Mouse (Mus musculus) brain, embryonic 18.5 days (tissue): ENCODE data around the gene Tmem168.

Source experiments
- DNase-seq: peaks from one replicate; pipeline ENCODE4 v3.0.0-alpha.2; 2012; ENCODE audit warnings: low read depth, low spot score

Gene Tmem168

GRCm38 (mm10) chr6:13586154-13586553, 21.7 kb downstream of the Tmem168 start:
- no peak for DNase-seq

GRCm38 (mm10) chr6:13584788-13585187, 23.1 kb downstream of the Tmem168 start:
- DNase-seq: no peak

- DNase-seq: no peak
These were observed 25.8 kb downstream of the Tmem168 start for GRCm38 (mm10) chr6:13582075-13582474.

DNA sequence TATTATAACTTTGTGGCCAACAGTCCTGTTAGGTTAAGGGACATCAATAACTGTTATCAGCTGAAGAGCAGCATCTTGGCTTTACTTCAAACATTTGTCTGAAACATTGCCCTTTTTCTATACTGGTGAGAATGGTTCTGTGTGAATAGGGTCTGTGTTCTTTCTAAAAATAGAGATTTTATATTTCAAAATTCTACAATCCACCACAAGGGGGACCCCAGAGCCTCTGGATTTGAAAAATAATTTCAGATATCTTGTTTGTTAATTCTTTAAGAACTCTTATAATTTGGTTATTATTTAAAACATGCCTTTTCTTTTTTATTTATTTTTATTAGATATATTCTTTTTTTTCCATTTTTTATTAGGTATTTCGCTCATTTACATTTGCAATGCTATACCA, 42.2 kb downstream of the Tmem168 start:
- no peak for DNase-seq

GRCm38 (mm10) chr6:13555266-13555665, 52.6 kb downstream of the Tmem168 start:
- DNase-seq: no peak

GRCm38 (mm10) chr6:13541761-13542160, 66.1 kb downstream of the Tmem168 start:
- DNase-seq: no peak

DNA sequence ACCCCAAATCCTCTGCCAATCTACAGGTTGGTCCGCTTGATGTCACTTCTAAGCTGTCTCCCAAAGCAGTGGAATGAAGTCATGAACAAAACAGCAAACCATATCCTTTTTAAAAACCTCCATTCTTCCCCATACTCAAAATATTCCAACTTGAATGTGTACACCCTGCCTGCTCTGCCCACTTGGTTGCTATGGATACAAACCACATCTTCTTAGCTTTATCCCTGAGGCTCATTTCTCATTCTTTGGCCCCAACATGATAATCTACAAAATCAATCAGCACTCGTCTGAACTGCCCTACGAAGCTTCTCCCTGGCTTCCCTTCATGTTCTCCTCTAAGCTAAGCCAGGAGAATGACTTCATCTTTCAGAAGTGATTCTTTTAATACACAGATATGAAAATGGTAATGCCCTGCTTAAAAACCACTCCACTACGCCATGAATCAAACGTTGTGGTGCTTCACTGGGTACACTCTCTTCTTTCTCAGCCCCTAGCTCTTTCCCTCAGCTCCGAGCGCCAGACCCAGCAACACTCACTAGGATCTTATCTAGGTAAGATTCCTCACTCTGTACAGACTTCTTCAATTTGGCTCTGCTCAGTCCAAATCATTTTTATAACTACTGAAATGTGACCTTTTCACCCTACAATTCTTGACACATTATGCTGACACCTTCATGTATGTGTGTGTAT, 70.5 kb downstream of the Tmem168 start:
- no peak for DNase-seq
